Mouse (Mus musculus) heart, embryonic 11.5 days (tissue): ENCODE data around the gene Sftpa1. TPM values are rescaled to one million over a fixed set of nuclear protein-coding genes. Genes with fewer than 3 reads are reported as not detected.

Experiments used
- ATAC-seq: fragments of 200-750 bp; cut with Nextera tagmentation; replicated peaks from 2 replicates; pipeline ENCODE4 v1.8.0; 2017; ENCODE audit warnings: moderate library complexity; ENCODE audit not compliant: insufficient number of reproducible peaks, low FRiP score, low TSS enrichment
- H3K27ac ChIP-seq: fragments of 300-500 bp; sonication (generic); 2 replicates; pipeline ENCODE4 v1.5.1; 2014; ENCODE audit warnings: mild to moderate bottlenecking, low read depth, low read length
- H3K27me3 ChIP-seq: fragments of 300-500 bp; sonication (generic); 2 replicates; pipeline ENCODE4 v1.6.1; 2014; ENCODE audit warnings: mild to moderate bottlenecking, low read length, mixed read lengths; ENCODE audit not compliant: control insufficient read depth, insufficient read depth
- H3K36me3 ChIP-seq: fragments of 300-500 bp; sonication (generic); 2 replicates; pipeline ENCODE4 v1.6.1; 2014; ENCODE audit warnings: mild to moderate bottlenecking, low read length, moderate library complexity, mixed read lengths; ENCODE audit not compliant: control insufficient read depth, insufficient read depth
- H3K4me1 ChIP-seq: fragments of 300-500 bp; sonication (generic); 2 replicates; pipeline ENCODE4 v1.6.1; 2014; ENCODE audit warnings: low read length; ENCODE audit not compliant: control insufficient read depth, insufficient read depth
- H3K4me2 ChIP-seq: fragments of 300-500 bp; sonication (generic); 2 replicates; pipeline ENCODE4 v1.6.1; 2014; ENCODE audit warnings: mild to moderate bottlenecking, moderate library complexity
- H3K4me3 ChIP-seq: fragments of 300-500 bp; sonication (generic); 2 replicates; pipeline ENCODE4 v1.5.1; 2014; ENCODE audit warnings: low read depth, low read length
- H3K9ac ChIP-seq: fragments of 300-500 bp; sonication (generic); 2 replicates; pipeline ENCODE4 v1.6.1; 2014; ENCODE audit warnings: mild to moderate bottlenecking, low read depth, low read length, moderate library complexity
- H3K9me3 ChIP-seq: fragments of 300-500 bp; sonication (generic); replicated peaks from 2 replicates; pipeline ENCODE4 v1.6.1; 2016; ENCODE audit warnings: low read length; ENCODE audit not compliant: control insufficient read depth
- WGBS: fragments of 180-500 bp; shearing (Covaris S2); extraction: QIAGEN DNeasy Blood & Tissue Kit; methylation state at CpG from one replicate; pipeline ENCODE4 v1.1.7; 2014; ENCODE audit not compliant: insufficient replicate concordance; 5-methylcytosine and 5-hydroxymethylcytosine counted together
- polyA plus RNA-seq: library from polyadenylated mRNA; unstranded; fragments of >200 nt; fragmentation: Nextera tagmentation; extraction: Ambion mirVana; gene quantifications from 2 replicates; pipeline ENCODE4 v1.2.1, GENCODE M21; 2014

The Sftpa1 gene
- polyA plus RNA-seq, 1 experiment from 2014 or later, result 0.69 TPM

GRCm38 (mm10) chr14:41168567-41168966 is 37.0 kb downstream of the Sftpa1 start:
- WGBS, result 83% methylated on average over 1 of the region's 1 CpGs
- Histone ChIP-seq H3K27me3 (no peaks in the 10 kb centered on the region), H3K9ac (no peak overlapping the region), H3K36me3 (no peaks in the 10 kb centered on the region), H3K27ac (no peak overlapping the region), H3K9me3 (no peaks in the 10 kb centered on the region), H3K4me1 (0 out of 2 replicates have a peak, but pooled peaks cover 3% of the 10 kb centered on the region), H3K4me3 (no peak overlapping the region), H3K4me2 (no peak overlapping the region)
- ATAC-seq, result no peak

GRCm38 (mm10) chr14:41170514-41170913 is 38.9 kb downstream of the Sftpa1 start:
- Histone ChIP-seq H3K9me3 (no peaks in the 10 kb centered on the region), H3K36me3 (no peaks in the 10 kb centered on the region), H3K9ac (no peak overlapping the region), H3K4me2 (no peak overlapping the region), H3K4me3 (no peak overlapping the region), H3K27me3 (no peaks in the 10 kb centered on the region), H3K4me1 (0 out of 2 replicates have a peak, but pooled peaks cover 3% of the 10 kb centered on the region), H3K27ac (no peak overlapping the region)
- no peak for ATAC-seq
- WGBS, result 75% methylated on average over 2 of the region's 2 CpGs

DNA sequence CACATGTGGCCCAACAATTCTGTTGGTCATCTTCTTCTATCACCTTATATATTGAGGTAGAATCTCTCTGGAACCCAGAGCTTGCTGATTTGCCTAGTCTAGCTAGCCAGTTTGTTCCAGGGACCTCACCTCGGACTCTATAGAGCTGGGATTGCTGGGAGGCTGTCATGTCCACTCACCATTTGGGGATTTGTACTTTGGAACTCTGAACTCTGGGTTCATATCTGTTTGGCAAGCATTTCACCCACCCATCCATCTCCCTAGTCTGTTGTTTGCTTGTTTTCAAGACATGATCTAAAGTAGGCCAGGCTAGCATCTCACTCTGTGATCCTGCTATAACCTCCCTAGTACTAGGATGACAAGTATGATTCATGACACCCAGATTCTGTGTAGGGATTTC is 43.2 kb downstream of the Sftpa1 start:
- WGBS, result 84% methylated on average over 1 of the region's 1 CpGs

DNA sequence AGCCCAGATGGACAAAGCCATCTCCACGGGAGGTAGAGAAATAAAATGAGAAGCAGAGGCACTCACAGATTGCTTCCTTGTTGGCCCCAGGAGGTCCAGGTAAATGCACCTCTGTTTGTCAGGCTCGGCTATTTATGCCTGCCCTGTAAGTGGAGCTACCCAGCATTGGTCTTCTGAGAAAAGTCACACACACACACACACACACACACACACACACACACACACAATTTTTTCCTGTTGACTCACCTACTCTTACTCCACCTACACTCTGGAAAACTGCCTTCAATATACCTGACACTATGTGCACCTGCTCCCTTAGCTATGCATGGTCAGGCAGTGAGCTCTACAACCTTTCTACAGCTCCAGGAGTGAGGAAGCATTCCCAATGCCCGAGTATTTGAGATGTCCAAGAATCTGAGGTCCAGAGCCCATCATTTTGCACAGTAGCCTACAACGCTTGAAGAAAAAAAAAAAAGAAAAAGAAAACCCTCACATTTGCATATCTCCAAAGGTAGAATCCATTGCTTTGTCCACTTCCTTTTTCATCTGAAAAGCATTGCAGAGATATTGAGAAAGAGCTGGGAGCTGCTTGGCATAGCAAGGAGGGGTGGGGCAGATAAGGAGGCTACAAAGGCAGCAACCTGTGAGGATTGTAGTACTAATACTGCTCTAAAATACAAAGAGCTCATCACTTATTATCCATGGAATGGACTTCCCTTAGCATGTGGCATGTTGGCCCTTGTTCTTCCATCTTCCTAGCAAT is 53.7 kb downstream of the Sftpa1 start, which contains the start of gene Sftpd:
Gene Sftpd (minus strand): TSS at position 91 of the 763 bp plus-strand sequence.
- no peak within 1 kb of the TSS for H3K27ac ChIP-seq
- WGBS, result 75% methylated on average over 4 of the region's 4 CpGs
- H3K4me3 ChIP-seq, result no peak within 1 kb of the TSS
- H3K4me2 ChIP-seq, result no peak within 1 kb of the TSS
- no peaks in the 10 kb centered on the region for H3K27me3 ChIP-seq
- H3K9me3 ChIP-seq, result no peaks in the 10 kb centered on the region
- H3K36me3 ChIP-seq, result no peaks in the 10 kb centered on the region
- H3K4me1 ChIP-seq, result no peaks in the 10 kb centered on the region
- ATAC-seq, result no peak
- no peak within 1 kb of the TSS for H3K9ac ChIP-seq

More for the DNA sequence above, 43.2 kb downstream of the Sftpa1 start:
- Histone ChIP-seq H3K4me3 (no peak overlapping the region), H3K9ac (no peak overlapping the region), H3K36me3 (no peaks in the 10 kb centered on the region), H3K9me3 (no peaks in the 10 kb centered on the region), H3K27ac (no peak overlapping the region), H3K4me2 (no peak overlapping the region), H3K27me3 (no peaks in the 10 kb centered on the region), H3K4me1 (no peaks in the 10 kb centered on the region)
- no peak for ATAC-seq

Other genes starting within 250 kb of the Sftpa1 start
- gene Sh2d4b, start 238.5 kb upstream of the Sftpa1 start, polyA plus RNA-seq, result 0.56 and 0.89 TPM in 2 replicates
- 43.5 and 54.0 TPM in 2 replicates for gene Tspan14, start 165.0 kb upstream of the Sftpa1 start, polyA plus RNA-seq
- gene Fam213a, start 118.0 kb upstream of the Sftpa1 start, polyA plus RNA-seq, result 67.7 and 75.4 TPM in 2 replicates
- 0.53 TPM in 1 of 2 replicates, not detected in the other for gene Dydc2, start 62.6 kb upstream of the Sftpa1 start, polyA plus RNA-seq
- gene Dydc1, start 58.9 kb upstream of the Sftpa1 start, polyA plus RNA-seq, result not detected in 2 replicates
- 0.46 and 1.1 TPM in 2 replicates for gene Mat1a, start 26.7 kb upstream of the Sftpa1 start, polyA plus RNA-seq
- gene Mbl1, start 19.7 kb downstream of the Sftpa1 start, polyA plus RNA-seq, result not detected in 2 replicates
- gene Sftpd, start 53.4 kb downstream of the Sftpa1 start, polyA plus RNA-seq, result not detected in 2 replicates
- gene Gm2832, start 147.0 kb downstream of the Sftpa1 start, polyA plus RNA-seq, result not detected in 2 replicates
- gene Gm5798, start 216.8 kb downstream of the Sftpa1 start, polyA plus RNA-seq, result not detected in 2 replicates